Mouse (Mus musculus): ENCODE results near the gene Klhl3.

GRCm38 (mm10) chr13:57980679-57981078 lies 132.7 kb downstream of the Klhl3 start:
- TF ChIP-seq CTCF (IDR thresholded peaks at IDR 0.05; ENCODE audit: low read depth) (no peak), EP300 (IDR thresholded peaks at IDR 0.05; ENCODE audit: low read depth) (no peak)

All from heart, postnatal 0 days (tissue).